Mouse (Mus musculus) layer of hippocampus, adult 18-20 months (tissue): Measurements from ENCODE around the gene Gm45837. TPM values are rescaled to one million over a fixed set of nuclear protein-coding genes. Genes with fewer than 3 reads are reported as not detected.
A peak's percentile ranks its signal among the peaks of the same experiment; 100 is the strongest.
"Not testable (repeated sequence)": the region's sequence is repeated elsewhere in the genome, so short reads cannot be mapped to it uniquely, and the experiment has no call there.

Source experiments
- DNase-seq, 2 experiments: peaks; one replicate each; pipeline ENCODE4 v3.0.0; 2022; ENCODE audit warnings: low spot score in 2 of 2
- microRNA-seq, 2 experiments: library from miRNA; unstranded; fragments of <30 nt; microRNA quantifications; one replicate each; pipeline ENCODE4 v1.2.0; 2021
- total RNA-seq, 2 experiments: library from RNA; stranded (reverse); gene quantifications; 2 replicates each; pipeline ENCODE4 v1.2.3; 2021

The Gm45837 gene
- total RNA-seq, 2 experiments from 2014 or later: 2.0 TPM; not detected in 1

DNA sequence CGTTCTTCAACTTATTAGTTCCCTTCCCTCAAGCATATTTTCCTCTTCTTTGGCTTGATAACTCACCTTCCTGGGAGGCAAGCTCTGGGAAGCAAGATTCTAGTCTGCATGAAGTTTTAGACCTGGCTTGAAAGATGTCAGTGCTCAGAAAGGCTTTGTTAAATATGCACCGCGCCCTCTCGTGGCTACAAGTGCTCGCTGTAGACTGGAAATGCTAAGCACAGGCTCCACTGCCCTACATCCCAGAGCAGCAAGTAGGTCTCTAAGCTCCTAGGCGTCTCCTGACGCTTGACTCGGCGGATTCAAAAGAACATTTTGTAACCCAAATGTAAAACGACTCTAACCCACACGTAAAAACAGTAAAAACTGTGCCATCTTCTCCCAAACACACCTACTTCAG, 130.4 kb downstream of the Gm45837 start:
- peak; percentile 61 to 92 for DNase-seq

GRCm38 (mm10) chr7:101541734-101542133, 131.0 kb downstream of the Gm45837 start:
- DNase-seq: peak in 1 of 2 experiments; percentile 62

DNA sequence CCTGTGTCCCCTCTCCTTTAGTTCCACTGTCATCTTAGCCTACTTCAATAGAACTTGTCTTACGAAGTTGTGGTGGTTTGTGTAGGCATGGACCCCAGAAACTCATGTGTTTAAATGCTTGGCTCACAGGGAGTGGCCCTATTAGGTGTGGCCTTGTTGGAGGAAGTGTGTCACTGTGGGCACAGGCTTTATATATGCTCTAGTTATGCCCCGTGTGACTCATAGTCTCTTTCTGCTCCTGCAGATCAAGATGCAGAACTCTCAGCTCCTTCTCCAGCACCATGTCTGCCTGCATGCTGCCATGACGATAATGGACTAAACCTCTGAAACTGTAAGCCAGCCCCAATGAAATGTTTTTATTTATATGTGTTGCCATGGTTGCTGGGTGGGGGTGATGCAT, 137.0 kb downstream of the Gm45837 start:
- DNase-seq: no peak

DNA sequence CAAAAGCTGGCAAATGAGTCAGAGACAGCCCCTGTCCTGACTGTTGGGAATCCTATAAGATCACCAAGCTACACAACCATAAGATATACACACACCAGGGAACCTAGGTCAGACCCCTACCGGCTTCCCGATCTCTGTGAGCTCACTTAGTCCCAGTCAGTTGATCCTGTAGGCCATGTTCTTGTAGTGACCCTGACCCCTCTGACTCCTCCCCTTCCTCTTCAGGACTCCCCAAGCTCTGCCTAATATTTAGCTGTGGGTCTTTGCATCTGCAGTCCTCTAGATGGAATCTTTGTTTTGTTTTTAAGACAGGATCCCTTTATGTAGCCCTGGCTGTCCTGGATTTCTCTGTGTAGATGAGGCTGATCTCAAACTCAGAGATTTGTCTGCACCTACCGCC, 138.6 kb downstream of the Gm45837 start:
- no peak for DNase-seq

DNA sequence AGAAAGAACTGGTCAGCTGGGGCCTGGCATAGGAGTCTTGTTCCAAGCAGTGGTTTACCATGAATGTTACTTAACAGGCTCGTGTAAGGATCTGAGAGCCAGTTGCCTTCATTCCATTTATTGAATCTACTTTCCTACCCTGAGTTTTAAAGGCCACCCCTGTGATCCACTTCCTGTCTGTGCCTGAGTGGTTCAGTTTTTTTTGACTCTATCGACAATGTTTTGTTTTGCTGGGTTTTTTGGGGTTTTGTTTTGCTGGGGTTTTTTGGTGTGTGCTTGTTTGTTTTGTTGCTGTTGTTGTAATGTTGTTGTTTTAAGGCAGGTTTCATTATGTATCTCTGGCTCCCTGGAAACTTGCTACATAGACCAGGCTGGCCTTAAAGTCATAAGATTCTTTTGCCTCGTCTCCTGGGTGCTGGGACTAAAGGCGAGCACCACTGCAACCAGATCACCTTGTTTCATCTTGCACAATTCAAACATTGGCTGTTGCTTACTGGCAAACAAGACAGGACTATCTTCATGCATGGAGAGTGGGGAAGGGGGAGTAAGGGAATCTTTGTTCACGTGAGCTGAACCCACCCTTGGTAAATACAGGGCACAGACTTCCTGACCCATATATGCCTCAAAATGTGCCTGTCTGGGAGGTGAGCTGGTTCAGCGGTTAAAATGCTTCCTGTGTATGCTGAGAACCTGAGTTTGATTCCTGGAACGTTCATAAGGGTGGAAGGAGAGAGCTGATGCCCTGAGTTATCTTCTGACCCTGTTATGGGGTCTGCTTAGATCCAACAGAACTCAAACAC, 140.2 kb downstream of the Gm45837 start:
- no peak for DNase-seq

GRCm38 (mm10) chr7:101551530-101551929, 140.8 kb downstream of the Gm45837 start:
- no peak for DNase-seq

DNA sequence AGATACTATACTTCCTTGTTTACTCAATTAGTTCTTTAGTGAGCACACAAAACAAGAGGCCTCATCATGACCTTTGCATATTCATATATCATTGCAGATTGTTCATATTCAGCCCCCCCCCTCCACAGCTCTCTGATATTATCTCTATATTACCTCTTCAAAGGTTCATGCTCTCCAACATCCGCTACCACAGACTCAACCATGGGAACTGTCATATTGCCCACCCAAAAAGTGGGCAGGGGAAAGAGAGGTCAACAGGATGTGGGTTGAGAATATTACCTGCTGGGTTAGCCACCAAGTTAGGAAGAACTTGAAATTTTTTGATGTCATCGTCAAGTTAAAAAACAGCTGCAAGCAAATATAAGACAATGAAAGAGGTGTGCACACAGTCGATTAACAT, 144.8 kb downstream of the Gm45837 start:
- DNase-seq: not testable (repeated sequence)

DNA sequence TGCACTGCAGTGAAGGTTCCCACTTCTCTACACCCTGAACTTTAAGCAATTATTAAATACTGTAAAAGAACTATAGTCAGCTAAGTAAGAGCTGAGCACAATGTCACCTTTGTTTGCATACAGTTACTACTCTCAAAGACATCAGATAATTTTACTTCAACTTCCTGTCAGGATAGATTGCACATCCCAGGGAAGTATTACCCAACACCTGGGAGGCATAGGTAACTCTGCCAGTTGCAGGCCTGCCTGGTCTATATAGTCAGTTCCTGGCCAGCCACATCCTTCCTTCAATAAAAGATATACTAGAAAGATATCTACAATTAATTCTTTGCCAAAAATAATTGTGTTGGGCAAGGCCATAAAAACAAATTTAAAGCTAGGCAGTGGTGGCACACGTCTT, 146.7 kb downstream of the Gm45837 start:
- DNase-seq: no peak

- not testable (repeated sequence) for DNase-seq
Observed at GRCm38 (mm10) chr7:101559393-101559792, 148.7 kb downstream of the Gm45837 start.

Small RNAs within 50 kb of the gene (microRNA-seq; reads per million reads assigned to microRNA genes)
- gene Mir139: 78,687 to 86,707 reads per million in 2 experiments

Other genes with a start within 250 kb of the Gm45837 start
- 10 to 100 TPM; 39.4 to 39.6 TPM for gene Atg16l2, start 108.6 kb upstream of the Gm45837 start, total RNA-seq
- 10 to 100 TPM; 26.2 to 29.7 TPM for gene Stard10, start 93.8 kb upstream of the Gm45837 start, total RNA-seq
- 10 to 100 TPM; 15.4 to 18.0 TPM for gene Arap1, start 62.8 kb upstream of the Gm45837 start, total RNA-seq
- 100 to 1,000 TPM; 327 to 333 TPM for gene Pde2a, start 10.8 kb downstream of the Gm45837 start, total RNA-seq
- gene Art2b, start 174.7 kb downstream of the Gm45837 start, total RNA-seq: not detected